Mouse (Mus musculus) 3T3-L1 (cell line): Measurements from ENCODE around the gene Nphs2.
"Not testable (repeated sequence)": the region's sequence is repeated elsewhere in the genome, so short reads cannot be mapped to it uniquely, and the experiment has no call there.

ENCODE experiments used
- DNase-seq: peaks from one replicate; pipeline ENCODE4 v3.0.0-alpha.2; 2015; ENCODE audit warnings: low read depth, low spot score

Gene Nphs2

GRCm38 (mm10) chr1:156310630-156311029, at the start of gene Nphs2:
TSS of gene Nphs2 (plus strand) at chr1:156310727.
- no peak for DNase-seq

- DNase-seq: peak; percentile 71
Measured at GRCm38 (mm10) chr1:156263352-156263751, 47.2 kb upstream of the Nphs2 start.

GRCm38 (mm10) chr1:156263946-156264345, 46.6 kb upstream of the Nphs2 start:
- DNase-seq: peak; percentile 14

GRCm38 (mm10) chr1:156268546-156268945, 42.0 kb upstream of the Nphs2 start:
- not testable (repeated sequence) for DNase-seq

GRCm38 (mm10) chr1:156270471-156270870, 40.1 kb upstream of the Nphs2 start:
- no peak for DNase-seq

GRCm38 (mm10) chr1:156271654-156272053, 38.9 kb upstream of the Nphs2 start:
- no peak for DNase-seq

GRCm38 (mm10) chr1:156273647-156274046, 36.9 kb upstream of the Nphs2 start:
- DNase-seq: no peak

GRCm38 (mm10) chr1:156280131-156280530, 30.4 kb upstream of the Nphs2 start:
- DNase-seq: no peak

GRCm38 (mm10) chr1:156284207-156284606, 26.3 kb upstream of the Nphs2 start:
- DNase-seq: no peak

GRCm38 (mm10) chr1:156284851-156285540, 25.5 kb upstream of the Nphs2 start:
- DNase-seq: no peak

GRCm38 (mm10) chr1:156285541-156285896, 25.0 kb upstream of the Nphs2 start:
- DNase-seq: no peak

GRCm38 (mm10) chr1:156288556-156289221, 21.8 kb upstream of the Nphs2 start:
- DNase-seq: no peak

- DNase-seq: not testable (repeated sequence)
Measured at GRCm38 (mm10) chr1:156289222-156289587, 21.3 kb upstream of the Nphs2 start.

GRCm38 (mm10) chr1:156290016-156290415, 20.5 kb upstream of the Nphs2 start:
- no peak for DNase-seq

- no peak for DNase-seq
Measured at GRCm38 (mm10) chr1:156302911-156303749, 7.4 kb upstream of the Nphs2 start, which contains the start of gene Tdrd5. TSS of gene Tdrd5 (minus strand) at chr1:156303664.

- DNase-seq: no peak
Measured at GRCm38 (mm10) chr1:156308595-156308994, 1.9 kb upstream of the Nphs2 start.

GRCm38 (mm10) chr1:156323126-156323525, 12.6 kb downstream of the Nphs2 start:
- no peak for DNase-seq

- peak; percentile 87 for DNase-seq
Measured at GRCm38 (mm10) chr1:156340847-156341246, 30.3 kb downstream of the Nphs2 start.

- peak; percentile 85 for DNase-seq
Measured at GRCm38 (mm10) chr1:156344433-156344832, 33.9 kb downstream of the Nphs2 start.

GRCm38 (mm10) chr1:156345633-156346032, 35.1 kb downstream of the Nphs2 start:
- DNase-seq: no peak

- peak; percentile 63 for DNase-seq
Measured at GRCm38 (mm10) chr1:156349031-156349430, 38.5 kb downstream of the Nphs2 start.

GRCm38 (mm10) chr1:156350441-156350840, 39.9 kb downstream of the Nphs2 start:
- DNase-seq: no peak
